Mouse (Mus musculus): ENCODE results near the gene Dpp8. TPM values are rescaled to one million over a fixed set of nuclear protein-coding genes. Genes with fewer than 3 reads are reported as not detected.
"Not testable (repeated sequence)": the region's sequence is repeated elsewhere in the genome, so short reads cannot be mapped to it uniquely, and the experiment has no call there.

Dpp8 gene
- polyA plus RNA-seq, 1 experiment from 2014 or later: 39.3 TPM

DNA sequence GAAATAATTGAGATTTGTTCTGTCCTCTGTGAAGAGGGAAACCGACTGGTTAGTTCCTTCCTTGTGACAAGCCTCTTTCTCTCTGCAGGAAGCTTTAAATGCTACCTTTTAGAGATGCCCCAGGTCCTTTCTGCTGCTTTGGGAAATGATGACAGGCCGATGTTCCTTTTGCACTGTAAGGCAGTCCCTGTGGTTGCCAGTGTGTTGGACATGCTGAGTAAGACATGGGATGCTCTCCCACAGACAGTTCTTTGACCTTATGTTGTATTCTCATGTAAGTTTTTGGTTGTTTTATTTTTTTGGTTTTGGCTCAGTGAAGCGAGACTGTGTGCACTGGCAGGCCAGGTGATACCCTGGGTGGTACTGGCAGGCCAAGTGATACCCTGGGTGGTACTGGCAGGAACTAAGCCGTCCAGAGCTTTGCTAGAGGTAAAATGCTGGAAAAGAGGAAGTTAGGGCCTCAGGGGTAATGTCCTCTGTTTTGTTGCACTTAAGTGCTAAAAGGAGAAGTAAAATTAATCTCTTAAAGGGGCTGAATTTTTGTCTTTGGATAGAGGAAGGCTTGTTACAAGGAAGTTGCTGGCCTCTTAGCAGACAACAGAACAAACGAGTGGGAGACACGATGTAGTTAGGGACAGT, 42.8 kb downstream of the Dpp8 start:
- no peak overlapping the region for H3K4me3 ChIP-seq
- 0 out of 2 replicates have a peak, but pooled peaks cover 2% of the 10 kb centered on the region for H3K4me1 ChIP-seq (replicated peaks)
- peaks cover 85% of the 10 kb centered on the region for H3K36me3 ChIP-seq
- H3K27ac ChIP-seq: no peak overlapping the region
- H3K9ac ChIP-seq: no peak overlapping the region
- no peaks in the 10 kb centered on the region for H3K9me3 ChIP-seq
- no peak for ATAC-seq (ENCODE audit: low FRiP score)
- no peak overlapping the region for H3K4me2 ChIP-seq
- WGBS: 92% methylated on average over 6 of the region's 6 CpGs
- H3K27me3 ChIP-seq: no peaks in the 10 kb centered on the region

DNA sequence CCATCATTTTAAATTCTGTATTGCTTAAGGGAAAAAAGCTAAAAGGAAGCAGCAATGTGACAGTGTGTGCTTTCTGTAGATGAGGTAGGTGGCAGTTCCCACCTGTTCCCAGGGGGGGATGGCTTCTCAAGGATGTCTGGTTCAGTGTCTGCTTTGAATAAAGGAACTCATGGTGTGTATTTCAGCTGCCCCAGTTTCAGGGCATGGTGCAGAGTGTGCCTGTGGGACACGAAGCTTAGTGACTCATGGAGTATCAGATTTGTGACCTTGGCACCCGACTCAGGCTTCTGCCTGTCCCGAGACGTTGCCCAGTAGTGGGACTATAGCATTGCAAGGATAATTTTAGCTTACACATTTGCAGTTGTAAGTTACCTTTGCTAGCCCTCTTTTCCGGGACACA, 45.3 kb downstream of the Dpp8 start:
- no peak overlapping the region for H3K27ac ChIP-seq
- H3K4me3 ChIP-seq: no peak overlapping the region
- no peaks in the 10 kb centered on the region for H3K9me3 ChIP-seq
- peaks cover 88% of the 10 kb centered on the region for H3K36me3 ChIP-seq
- no peak overlapping the region for H3K9ac ChIP-seq
- 0 out of 2 replicates have a peak, but pooled peaks cover 2% of the 10 kb centered on the region for H3K4me1 ChIP-seq (replicated peaks)
- H3K4me2 ChIP-seq: no peak overlapping the region
- H3K27me3 ChIP-seq: no peaks in the 10 kb centered on the region
- no peak for ATAC-seq (ENCODE audit: low FRiP score)
- 94% methylated on average over 5 of the region's 5 CpGs for WGBS

DNA sequence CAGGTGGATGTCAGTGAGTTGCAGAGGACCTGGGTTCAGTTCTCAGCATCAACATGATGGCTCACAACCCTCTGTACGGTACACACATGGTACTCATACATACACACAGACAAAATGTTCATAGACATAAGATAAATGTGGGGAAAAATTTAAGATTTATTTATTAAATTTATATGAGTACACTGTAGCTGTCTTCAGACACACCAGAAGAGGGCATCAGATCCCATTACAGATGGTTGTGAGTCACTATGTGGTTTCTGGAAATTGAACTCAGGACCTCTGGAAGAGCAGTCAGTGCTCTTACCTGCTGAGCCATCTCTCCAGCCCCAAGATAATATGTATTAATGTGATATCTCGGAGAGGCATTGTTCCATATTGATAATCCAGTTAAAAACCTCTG, 47.9 kb downstream of the Dpp8 start:
- H3K4me1 ChIP-seq (replicated peaks); H3K9me3 ChIP-seq; H3K27me3 ChIP-seq; H3K4me3 ChIP-seq; H3K4me2 ChIP-seq; ATAC-seq (ENCODE audit: low FRiP score); H3K27ac ChIP-seq; H3K9ac ChIP-seq: not testable (repeated sequence)
- WGBS: 93% methylated on average over 2 of the region's 2 CpGs
- peaks cover 88% of the 10 kb centered on the region for H3K36me3 ChIP-seq

DNA sequence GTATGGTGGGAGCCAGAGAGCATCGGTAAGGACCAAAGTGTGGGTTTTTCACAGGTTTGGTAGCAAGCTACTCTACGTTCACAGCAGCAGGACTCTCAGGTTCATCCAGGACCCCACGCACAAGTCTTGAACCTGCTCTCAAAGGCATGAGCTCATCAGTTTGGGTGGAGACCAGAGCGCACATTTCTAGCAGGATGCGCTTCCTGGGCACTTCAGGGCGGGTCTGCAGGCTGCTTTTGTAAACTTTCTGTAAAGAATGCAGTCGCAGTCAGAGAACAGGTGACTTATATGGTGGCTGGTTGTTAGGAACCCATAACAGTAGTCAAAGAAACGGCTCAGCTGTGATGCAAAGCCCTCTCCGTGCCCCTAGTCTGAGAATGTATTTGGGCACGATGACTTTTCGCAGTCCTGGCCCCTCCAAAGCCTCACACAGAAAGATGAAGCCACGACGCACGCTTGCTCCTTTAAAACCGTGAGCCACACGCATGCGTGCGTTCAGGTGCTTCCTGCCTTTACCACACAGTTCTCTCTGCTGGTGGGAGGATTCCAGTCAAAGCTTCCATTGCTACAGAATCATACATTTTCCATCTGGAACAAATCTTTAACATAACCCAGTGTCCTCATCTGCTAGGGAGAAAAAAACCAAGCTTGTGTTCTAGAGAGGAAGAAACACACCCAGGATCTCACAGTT, 51.0 kb downstream of the Dpp8 start:
- no peak for ATAC-seq (ENCODE audit: low FRiP score)
- Histone ChIP-seq H3K27me3 (no peaks in the 10 kb centered on the region), H3K36me3 (peaks cover 62% of the 10 kb centered on the region), H3K4me3 (no peak overlapping the region), H3K4me1 (replicated peaks) (no peaks in the 10 kb centered on the region), H3K9ac (no peak overlapping the region), H3K27ac (no peak overlapping the region), H3K4me2 (no peak overlapping the region), H3K9me3 (no peaks in the 10 kb centered on the region)
- 94% methylated on average over 18 of the region's 18 CpGs for WGBS

DNA sequence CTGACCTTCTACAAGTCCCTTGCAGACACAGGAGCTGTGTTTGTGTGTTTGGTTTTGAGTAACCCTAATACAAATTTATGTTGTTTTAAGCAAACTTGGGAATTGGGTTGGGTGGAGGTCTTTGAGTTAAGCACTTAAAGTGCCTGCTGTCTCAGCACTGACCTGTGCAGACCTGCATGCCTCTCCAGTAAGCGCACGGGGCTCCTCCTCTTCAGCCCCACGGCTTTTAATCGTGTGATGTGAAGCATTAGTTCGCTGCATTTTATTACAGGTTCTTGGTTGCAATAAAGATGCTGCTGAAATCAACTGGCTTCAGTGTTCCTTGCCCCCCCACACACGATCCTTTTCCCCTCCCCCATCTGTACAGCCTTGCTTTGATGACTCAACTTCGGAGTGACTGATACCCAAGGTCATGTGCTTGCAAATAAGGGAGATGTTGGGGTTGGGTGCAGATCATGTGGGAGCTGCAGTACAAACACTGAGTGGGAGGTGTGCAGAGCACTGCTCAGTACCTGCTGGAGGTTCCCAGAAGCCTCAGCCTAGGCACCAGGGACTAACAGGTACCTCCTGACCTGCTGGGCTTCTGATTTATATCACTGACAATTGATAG, 52.1 kb downstream of the Dpp8 start:
- Histone ChIP-seq H3K4me2 (no peak overlapping the region), H3K27ac (no peak overlapping the region), H3K4me3 (no peak overlapping the region), H3K9me3 (no peaks in the 10 kb centered on the region), H3K9ac (no peak overlapping the region), H3K27me3 (no peaks in the 10 kb centered on the region), H3K36me3 (peaks cover 51% of the 10 kb centered on the region), H3K4me1 (replicated peaks) (no peaks in the 10 kb centered on the region)
- 88% methylated on average over 7 of the region's 7 CpGs for WGBS
- ATAC-seq (ENCODE audit: low FRiP score): no peak

DNA sequence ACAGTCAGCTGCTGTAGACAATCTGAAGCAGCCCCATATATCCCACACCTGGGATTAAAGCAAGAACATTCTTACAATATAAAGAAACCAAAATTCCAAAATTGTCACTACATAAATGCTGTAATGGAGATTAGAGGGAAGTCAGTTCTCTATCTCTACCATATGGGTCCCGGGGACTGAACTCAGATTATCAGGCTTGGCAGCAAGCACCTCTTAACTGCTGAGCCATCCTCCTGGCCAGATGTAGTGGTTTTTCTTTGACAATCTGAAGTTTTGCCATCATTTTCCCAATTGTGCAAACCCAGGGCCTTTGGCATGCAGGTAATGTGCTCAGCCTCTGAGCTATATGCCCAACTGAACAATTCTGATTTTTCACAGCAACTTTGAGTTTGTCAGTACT, 53.1 kb downstream of the Dpp8 start:
- WGBS: 96% methylated on average over 1 of the region's 1 CpGs

DNA sequence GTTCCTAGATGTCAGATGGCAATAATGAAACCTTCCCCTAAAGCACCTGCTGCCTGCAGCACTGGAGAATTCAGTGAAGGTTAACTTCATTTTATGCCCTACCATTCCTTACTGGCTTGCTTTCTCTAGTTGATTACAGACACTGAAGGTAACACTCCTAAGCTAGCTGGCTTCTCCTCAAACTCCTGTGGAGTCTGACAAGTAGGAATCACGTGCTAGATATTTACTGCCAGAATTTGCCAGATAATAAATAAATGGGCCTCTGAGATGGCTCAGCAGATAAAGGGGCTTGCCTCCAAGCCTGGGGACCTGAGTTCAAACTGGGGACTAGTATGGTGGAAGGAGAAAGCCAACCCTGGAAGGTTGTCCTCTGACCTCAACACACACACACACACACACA, 54.6 kb downstream of the Dpp8 start:
- Histone ChIP-seq H3K27ac (no peak overlapping the region), H3K4me2 (no peak overlapping the region), H3K9ac (no peak overlapping the region), H3K27me3 (no peaks in the 10 kb centered on the region), H3K4me3 (no peak overlapping the region), H3K9me3 (no peaks in the 10 kb centered on the region), H3K4me1 (replicated peaks) (peaks cover 10% of the 10 kb centered on the region), H3K36me3 (peaks cover 30% of the 10 kb centered on the region)
- WGBS: 72% methylated on average over 1 of the region's 1 CpGs
- ATAC-seq (ENCODE audit: low FRiP score): no peak

More for the DNA sequence above, 53.1 kb downstream of the Dpp8 start:
- Histone ChIP-seq H3K4me1 (replicated peaks) (peaks cover 9% of the 10 kb centered on the region), H3K27me3 (no peaks in the 10 kb centered on the region), H3K36me3 (peaks cover 42% of the 10 kb centered on the region), H3K4me3 (no peak overlapping the region), H3K4me2 (no peak overlapping the region), H3K9me3 (no peaks in the 10 kb centered on the region), H3K27ac (no peak overlapping the region), H3K9ac (no peak overlapping the region)
- ATAC-seq (ENCODE audit: low FRiP score): no peak

DNA sequence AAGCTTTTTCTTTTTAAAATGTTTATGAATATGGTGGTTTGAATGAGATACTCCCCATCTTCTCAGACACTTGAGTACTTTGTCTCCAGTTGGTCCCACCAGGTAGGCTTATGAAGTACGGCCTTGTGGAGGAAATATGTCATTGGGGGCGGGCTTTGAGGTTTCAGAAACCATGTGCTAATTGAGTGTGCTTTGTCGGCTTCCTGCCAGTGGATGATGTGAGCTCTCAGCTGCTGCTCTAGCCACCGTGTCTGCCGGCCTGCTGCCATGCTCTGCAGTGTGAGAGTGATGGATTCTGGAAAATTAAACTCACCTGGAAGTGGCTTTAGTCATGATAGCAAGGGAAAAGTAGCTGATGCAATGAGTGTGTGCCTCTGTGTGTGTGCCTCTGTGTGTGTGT, 55.3 kb downstream of the Dpp8 start:
- no peak overlapping the region for H3K4me3 ChIP-seq
- WGBS: 67% methylated on average over 5 of the region's 5 CpGs
- no peaks in the 10 kb centered on the region for H3K27me3 ChIP-seq
- H3K4me1 ChIP-seq (replicated peaks): peaks cover 10% of the 10 kb centered on the region
- no peak overlapping the region for H3K9ac ChIP-seq
- no peak for ATAC-seq (ENCODE audit: low FRiP score)
- H3K9me3 ChIP-seq: no peaks in the 10 kb centered on the region
- no peak overlapping the region for H3K27ac ChIP-seq
- H3K36me3 ChIP-seq: peaks cover 24% of the 10 kb centered on the region
- H3K4me2 ChIP-seq: no peak overlapping the region

DNA sequence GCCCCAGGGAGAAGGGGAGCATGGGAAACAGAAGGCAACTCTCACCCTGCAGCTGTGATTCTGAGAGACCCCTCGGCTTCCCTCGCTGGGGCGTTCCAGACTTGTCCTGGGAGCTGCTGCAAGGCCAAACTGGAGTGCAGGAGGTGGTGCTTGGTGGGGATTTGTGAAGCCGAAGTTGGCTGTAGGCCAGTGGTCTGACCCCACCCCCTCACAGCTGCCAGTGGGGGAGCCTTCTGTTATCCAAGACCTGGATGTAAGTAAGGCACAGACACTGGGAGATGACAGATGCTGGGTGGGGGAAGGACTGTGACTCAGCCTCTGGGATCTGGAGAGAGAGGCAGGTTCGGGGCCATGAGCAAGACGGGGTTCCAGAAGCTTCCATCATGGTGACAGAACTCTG, 62.0 kb downstream of the Dpp8 start:
- no peak for ATAC-seq (ENCODE audit: low FRiP score)
- Histone ChIP-seq H3K4me2 (no peak overlapping the region), H3K9ac (no peak overlapping the region), H3K4me1 (replicated peaks) (peaks cover 18% of the 10 kb centered on the region), H3K36me3 (no peaks in the 10 kb centered on the region), H3K27me3 (no peaks in the 10 kb centered on the region), H3K4me3 (no peak overlapping the region), H3K9me3 (no peaks in the 10 kb centered on the region), H3K27ac (0 out of 2 replicates have a peak overlapping the region, but pooled peaks have one; percentile 18)
- 41% methylated on average over 6 of the region's 6 CpGs for WGBS

DNA sequence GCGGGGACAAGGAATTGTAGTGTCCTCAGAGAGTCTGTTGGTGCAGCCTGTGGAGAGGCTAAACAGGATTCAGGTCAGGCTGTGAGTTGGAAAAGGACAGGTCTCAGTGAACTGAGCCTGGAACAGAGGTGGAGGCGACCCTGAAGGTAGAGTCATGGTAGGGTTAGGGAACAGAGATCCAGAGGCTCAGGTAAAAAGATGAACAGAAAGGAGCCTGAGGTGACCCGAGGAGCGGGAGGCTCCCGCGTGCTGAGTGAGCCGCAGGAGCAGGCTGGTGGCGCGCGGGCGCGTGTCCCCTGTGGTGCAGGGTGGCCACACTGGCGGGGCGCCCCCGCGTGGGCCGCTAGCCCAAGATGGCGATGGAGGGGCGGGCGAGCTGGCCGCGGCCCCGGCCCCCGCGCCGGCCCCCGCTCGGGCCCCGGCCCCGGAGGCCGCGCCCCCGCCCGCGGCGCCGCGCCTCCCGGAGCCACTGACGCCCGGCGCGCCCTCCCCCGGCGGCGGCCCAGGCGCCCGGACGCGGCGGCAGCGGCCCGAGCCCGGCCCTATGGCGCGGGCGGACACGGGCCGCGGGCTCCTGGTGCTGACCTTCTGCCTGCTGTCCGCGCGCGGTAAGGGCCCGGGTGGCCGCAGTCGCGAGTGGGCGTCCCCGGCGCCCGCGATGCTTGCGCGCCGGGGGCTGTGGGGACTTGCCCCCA, 68.9 kb downstream of the Dpp8 start, which contains the start of gene Igdcc4:
TSS of gene Igdcc4 (plus strand) at position 496 of the 695 bp plus-strand sequence.
- H3K9ac ChIP-seq: peak within 1 kb of the TSS; percentile 92
- H3K4me3 ChIP-seq: peak within 1 kb of the TSS; percentile 79
- 0 out of 2 replicates have a peak, but pooled peaks have one; percentile 10 for ATAC-seq (ENCODE audit: low FRiP score)
- peaks cover 33% of the 10 kb centered on the region for H3K4me1 ChIP-seq (replicated peaks)
- no peaks in the 10 kb centered on the region for H3K36me3 ChIP-seq
- H3K27me3 ChIP-seq: no peaks in the 10 kb centered on the region
- no peaks in the 10 kb centered on the region for H3K9me3 ChIP-seq
- H3K27ac ChIP-seq: peak within 1 kb of the TSS; percentile 87
- peak within 1 kb of the TSS; percentile 96 for H3K4me2 ChIP-seq
- WGBS: 2% methylated on average over 46 of the region's 76 CpGs

DNA sequence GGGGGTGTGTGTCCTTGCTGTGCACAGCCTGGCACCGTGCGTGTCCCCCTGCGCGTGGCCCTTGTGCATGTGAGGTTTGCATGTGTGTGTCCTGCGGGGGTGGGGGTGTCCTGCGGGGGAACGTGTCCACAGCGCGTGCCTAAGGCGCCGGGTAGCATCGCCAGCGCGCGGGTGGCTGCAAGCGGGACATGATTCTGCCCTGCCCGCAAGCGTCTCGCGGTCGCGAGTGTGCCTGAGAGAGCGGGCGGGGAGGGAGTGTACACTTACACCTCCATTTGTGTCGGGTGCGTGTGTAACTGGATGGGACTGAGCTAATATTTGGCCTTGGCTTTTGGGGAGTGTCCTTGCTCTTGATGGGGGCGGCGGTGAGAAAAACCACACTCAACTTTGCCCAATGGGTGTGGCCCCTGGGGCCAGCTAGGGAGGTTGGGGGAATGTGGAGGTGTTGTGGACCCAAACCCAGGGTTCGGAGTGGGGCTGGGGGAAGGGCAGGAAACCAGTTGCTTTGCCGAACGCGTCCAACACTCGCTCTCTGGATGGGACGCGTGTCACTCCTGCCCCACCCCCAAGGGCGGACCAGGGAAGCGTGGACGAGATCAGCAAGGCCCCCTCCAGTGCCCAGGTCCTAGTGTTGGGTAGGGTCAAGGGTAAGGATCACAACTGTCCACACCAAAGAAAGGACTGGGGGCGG, 69.6 kb downstream of the Dpp8 start:
- Histone ChIP-seq H3K9ac (peak overlapping the region; percentile 92), H3K9me3 (no peaks in the 10 kb centered on the region), H3K4me2 (peak overlapping the region; percentile 96), H3K27me3 (no peaks in the 10 kb centered on the region), H3K4me3 (peak overlapping the region; percentile 79), H3K36me3 (no peaks in the 10 kb centered on the region), H3K4me1 (replicated peaks) (peaks cover 33% of the 10 kb centered on the region), H3K27ac (peak overlapping the region; percentile 87)
- under 1% methylated on average over 39 of the region's 39 CpGs for WGBS
- peak; percentile 62 for ATAC-seq (ENCODE audit: low FRiP score)

All from hindbrain, embryonic 13.5 days (tissue).